Mouse (Mus musculus) natural killer cell, adult 2 months (primary cell): ENCODE results near the gene Rtn4rl1.

Experiments used
- DNase-seq, 2 experiments: peaks; one replicate each; pipeline ENCODE4 v3.0.0; 2022; ENCODE audit warnings: low spot score in 2 of 2

The Rtn4rl1 gene

DNA sequence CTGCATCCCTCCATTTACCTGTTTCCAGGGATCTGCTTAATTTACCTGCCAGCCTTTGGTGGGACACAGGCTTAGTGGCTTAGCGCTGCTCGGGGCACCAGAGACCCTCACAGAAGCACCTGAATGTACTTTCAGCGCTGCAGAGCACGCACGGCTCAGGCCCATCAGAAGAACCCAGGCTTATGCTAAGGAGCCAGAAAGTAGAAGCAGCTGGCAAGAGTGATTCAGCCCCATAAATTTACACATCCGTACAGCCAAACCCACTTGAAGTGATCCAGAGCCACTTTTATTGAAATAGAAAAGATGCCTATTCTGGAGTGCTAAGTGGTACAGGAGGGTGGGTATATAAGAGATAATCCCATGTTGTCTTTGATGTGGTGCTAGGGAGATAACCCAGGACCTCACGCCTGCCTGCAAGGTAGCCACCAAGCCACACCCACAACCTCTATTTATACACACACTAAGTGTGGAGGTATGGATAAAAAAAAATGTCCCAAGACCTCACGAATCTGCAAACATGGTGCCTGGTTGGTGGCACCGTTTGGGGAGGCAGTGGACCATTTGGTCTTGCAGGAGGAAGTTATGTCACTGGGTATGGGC, 102.9 kb downstream of the Rtn4rl1 start:
- DNase-seq, result no peak

GRCm38 (mm10) chr11:75297631-75298030, 104.0 kb downstream of the Rtn4rl1 start:
- no peak for DNase-seq

DNA sequence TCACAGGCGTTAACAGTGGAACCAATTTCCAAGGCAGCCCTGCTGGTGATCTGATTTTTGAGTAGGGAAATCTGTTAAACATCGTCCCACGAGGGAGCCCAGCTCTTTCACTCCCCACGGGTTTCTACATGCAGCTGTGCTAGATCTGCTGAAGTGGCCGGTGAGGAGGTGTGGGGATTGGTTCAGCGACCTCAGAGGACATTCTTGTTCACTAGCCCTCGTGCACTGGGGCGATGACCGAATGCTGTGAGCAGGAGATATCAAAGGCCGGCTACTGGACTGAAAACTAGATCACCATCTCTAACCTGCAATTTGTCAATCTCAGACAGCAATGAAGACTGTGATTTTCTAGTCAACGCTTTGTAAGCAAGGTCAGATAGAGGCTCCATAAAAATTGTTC, 104.9 kb downstream of the Rtn4rl1 start:
- DNase-seq, result no peak

DNA sequence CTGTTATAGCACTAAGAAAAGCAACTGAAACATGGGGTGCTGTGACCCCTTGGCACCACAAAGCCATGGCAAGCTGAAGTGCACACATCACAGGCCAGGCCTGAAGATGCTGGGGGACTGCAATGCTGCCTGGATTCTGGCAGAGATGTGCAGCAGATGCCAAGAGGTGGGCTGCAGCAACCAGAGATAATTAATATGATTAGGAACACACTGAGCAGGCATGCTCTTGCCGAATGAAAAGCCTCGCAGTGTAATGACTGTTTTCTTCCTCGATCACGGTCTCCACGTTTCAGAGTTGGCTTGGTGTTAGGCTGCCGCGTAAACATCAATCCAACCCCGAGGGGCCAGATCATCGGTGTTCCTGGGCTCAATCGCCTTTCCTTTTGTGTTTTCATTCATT, 106.2 kb downstream of the Rtn4rl1 start:
- no peak for DNase-seq

DNA sequence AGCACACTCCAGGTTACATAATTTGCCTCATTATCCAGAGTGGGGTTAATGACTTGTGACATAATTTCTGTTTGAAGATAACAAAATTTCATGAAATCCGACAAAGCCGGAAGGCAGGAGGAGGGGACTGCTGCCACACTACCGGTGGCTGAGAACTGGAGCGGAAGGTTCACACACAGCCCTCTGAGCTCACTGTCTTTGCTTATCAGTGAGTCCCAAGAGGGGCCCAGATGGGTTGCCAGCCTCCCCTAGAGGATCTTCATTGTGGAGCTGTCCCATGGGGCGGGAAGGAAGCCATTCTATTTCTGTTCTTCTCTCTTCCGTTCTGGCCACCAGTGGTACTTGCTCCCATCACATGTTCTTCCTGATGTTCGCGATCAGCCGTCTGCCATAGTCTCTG, 107.4 kb downstream of the Rtn4rl1 start:
- no peak for DNase-seq

GRCm38 (mm10) chr11:75304797-75305196, 111.2 kb downstream of the Rtn4rl1 start:
- DNase-seq, result no peak

DNA sequence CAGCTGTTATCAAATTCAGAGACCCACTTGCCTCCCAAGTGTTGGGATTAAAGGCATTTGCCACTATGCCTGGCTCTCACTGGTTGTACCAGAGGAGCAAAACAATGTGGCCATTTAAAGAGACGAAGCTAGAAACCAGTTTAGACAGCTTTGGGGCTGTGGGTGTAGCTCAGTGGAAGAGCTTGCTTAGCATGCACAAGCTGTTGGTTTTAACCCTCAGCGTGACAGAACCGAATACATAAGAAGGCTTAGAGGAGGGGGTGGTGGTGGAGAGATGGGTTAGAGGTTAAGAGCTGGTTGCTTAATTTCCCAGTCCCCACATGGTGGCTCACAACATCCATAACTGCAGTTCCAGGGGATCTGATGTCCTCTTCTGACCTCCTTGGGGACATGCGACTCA, 115.1 kb downstream of the Rtn4rl1 start:
- no peak for DNase-seq

DNA sequence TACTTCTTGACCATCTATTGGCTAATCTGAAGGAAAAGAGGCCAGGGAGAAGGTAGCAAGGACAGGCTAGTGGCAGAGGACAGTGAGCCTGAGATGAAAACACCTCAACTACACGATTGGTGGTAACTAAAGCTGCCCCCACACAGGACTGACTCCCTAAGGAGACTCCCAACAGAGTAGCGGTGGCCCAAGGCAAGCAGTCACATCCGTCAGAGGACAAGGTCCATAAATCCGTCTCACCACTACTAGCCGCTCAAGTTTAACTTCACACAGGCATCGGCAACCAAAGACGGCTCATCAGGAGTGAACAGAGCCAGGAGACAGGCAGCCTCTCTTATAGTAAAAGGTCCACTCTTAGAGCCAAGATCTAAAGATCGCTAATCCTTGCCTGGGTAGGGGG, 117.2 kb downstream of the Rtn4rl1 start:
- DNase-seq, result no peak

DNA sequence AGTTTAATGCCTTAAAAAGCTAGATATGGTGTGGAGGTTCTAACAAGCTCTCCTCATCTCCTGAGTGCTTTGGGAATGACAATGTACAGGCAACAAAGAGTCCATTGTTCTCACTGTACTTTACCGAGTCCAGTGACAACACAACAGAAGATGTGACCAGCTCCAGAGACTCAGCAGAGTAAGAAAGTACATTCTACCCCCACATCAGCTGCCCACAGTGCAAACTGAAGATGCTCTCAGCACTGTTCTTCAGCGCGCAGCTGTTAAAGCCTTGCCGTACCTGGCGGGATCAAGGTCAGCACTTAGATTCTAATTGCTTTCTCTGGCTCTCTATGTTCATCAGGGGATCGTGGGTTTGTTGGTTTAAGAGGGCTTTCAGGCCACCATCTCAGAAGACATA, 118.2 kb downstream of the Rtn4rl1 start:
- no peak for DNase-seq

DNA sequence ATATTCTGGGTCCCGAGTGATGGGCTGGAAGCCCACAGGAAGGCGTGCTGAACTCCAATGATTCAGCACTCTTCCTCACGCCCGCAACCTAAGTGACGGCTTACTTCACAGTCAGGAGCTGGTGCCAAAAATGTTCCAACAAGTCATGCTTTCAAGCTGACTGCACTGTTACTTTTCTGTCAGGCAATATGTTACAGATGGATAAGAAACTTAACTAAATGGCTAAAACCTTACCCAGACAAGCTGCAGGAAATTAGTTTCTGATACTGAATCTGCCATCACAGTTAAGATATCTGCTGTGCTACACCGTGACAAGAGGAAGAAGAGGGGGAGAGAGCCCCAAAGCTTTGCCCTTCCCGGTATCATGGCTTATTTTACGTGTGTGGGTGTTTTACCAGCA, 120.3 kb downstream of the Rtn4rl1 start:
- no peak for DNase-seq
